Mouse (Mus musculus): ENCODE data around the gene Scrg1. TPM values are rescaled to one million over a fixed set of nuclear protein-coding genes. Genes with fewer than 3 reads are reported as not detected.
"Not testable (repeated sequence)": the region's sequence is repeated elsewhere in the genome, so short reads cannot be mapped to it uniquely, and the experiment has no call there.

Gene Scrg1
- total and polyA plus RNA-seq, 3 experiments = not detected

DNA sequence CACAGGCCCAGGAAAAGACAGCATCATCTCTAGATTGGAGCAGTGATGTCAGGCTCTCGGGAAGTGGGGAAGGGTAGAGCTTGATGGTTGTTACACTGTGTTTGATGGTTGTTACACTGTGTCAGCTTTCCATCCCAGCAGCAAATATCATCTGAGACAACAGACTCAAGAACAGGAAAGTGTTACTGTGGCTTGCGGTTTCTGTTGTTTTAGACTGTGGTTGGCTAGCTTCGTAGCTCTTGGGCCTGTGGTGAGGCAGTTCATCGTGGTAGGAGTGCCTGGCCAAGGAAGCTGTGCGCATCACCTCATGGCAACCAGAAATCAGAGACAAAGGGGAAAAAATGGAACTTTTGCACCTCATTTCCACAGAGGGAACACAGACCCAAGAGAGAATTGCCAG is 38.9 kb upstream of the Scrg1 start:
- no peaks in the 10 kb centered on the region for H3K36me3 ChIP-seq (replicated peaks)
- no peak for TF ChIP-seq TAL1 (conservative IDR thresholded peaks at IDR 0.05; ENCODE audit: low read depth, low read length)
- no peak for TF ChIP-seq CTCF (IDR thresholded peaks at IDR 0.05; ENCODE audit: low read depth, low read length)
- TF ChIP-seq GATA1 (IDR thresholded peaks at IDR 0.05; ENCODE audit: borderline replicate concordance, low read length) = no peak
- no peak for TF ChIP-seq POLR2AphosphoS5 (IDR thresholded peaks at IDR 0.05; ENCODE audit: insufficient replicate concordance, low read depth, low read length)
- no peak for TF ChIP-seq GATA2 (IDR thresholded peaks at IDR 0.05; ENCODE audit: borderline replicate concordance, low read depth, low read length)

DNA sequence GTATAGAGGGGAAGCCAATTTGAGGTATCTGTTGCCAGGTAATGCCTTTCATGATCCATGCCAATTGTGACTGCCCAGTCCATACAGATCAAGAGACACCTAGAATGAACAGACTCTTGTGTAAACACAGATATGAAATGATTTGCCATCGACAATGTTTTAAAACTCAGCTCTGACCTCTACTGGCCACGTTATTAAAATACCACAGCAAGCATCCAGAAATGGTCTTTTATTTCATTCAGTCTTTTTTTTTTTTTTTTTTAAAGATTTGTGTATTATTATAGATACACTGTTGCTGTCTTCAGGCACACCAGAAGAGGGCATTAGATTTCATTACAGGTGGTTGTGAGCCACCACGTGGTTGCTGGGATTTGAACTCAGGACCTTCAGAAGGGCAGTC is 29.6 kb upstream of the Scrg1 start:
- H3K9me3 ChIP-seq (replicated peaks) = no peaks in the 10 kb centered on the region
- TF ChIP-seq POLR2AphosphoS5 (IDR thresholded peaks at IDR 0.05; ENCODE audit: insufficient replicate concordance, low read depth, low read length) = no peak
- TF ChIP-seq GATA1 (IDR thresholded peaks at IDR 0.05; ENCODE audit: borderline replicate concordance, low read length) = no peak
- TF ChIP-seq GATA2 (IDR thresholded peaks at IDR 0.05; ENCODE audit: borderline replicate concordance, low read depth, low read length) = no peak
- no peak for TF ChIP-seq TAL1 (conservative IDR thresholded peaks at IDR 0.05; ENCODE audit: low read depth, low read length)
- no peak for TF ChIP-seq CTCF (IDR thresholded peaks at IDR 0.05; ENCODE audit: low read depth, low read length)
- no peaks in the 10 kb centered on the region for H3K36me3 ChIP-seq (replicated peaks)
- ATAC-seq (ENCODE audit: extremely low read depth, insufficient number of reproducible peaks, low FRiP score, poor library complexity, severe bottlenecking) (no peak), DNase-seq (ENCODE audit: low spot score) (no peak)
- H3K27me3 ChIP-seq (ENCODE audit: insufficient read depth, low read length) = no peaks in the 10 kb centered on the region
- H3K4me1 ChIP-seq (ENCODE audit: insufficient read depth, low read depth, low read length) = peaks cover 25% of the 10 kb centered on the region
- no peak overlapping the region for H3K4me3 ChIP-seq (ENCODE audit: low read depth, low read length)

More for the DNA sequence above, 38.9 kb upstream of the Scrg1 start:
- DNase-seq (ENCODE audit: low spot score) (no peak), ATAC-seq (ENCODE audit: extremely low read depth, insufficient number of reproducible peaks, low FRiP score, poor library complexity, severe bottlenecking) (no peak)
- no peak overlapping the region for H3K4me3 ChIP-seq (ENCODE audit: low read depth, low read length)
- H3K9me3 ChIP-seq (replicated peaks) = no peaks in the 10 kb centered on the region
- H3K27me3 ChIP-seq (ENCODE audit: insufficient read depth, low read length) = peaks cover 17% of the 10 kb centered on the region; the same call in 1 of the 2 replicates
- no peaks in the 10 kb centered on the region for H3K4me1 ChIP-seq (ENCODE audit: insufficient read depth, low read depth, low read length)

DNA sequence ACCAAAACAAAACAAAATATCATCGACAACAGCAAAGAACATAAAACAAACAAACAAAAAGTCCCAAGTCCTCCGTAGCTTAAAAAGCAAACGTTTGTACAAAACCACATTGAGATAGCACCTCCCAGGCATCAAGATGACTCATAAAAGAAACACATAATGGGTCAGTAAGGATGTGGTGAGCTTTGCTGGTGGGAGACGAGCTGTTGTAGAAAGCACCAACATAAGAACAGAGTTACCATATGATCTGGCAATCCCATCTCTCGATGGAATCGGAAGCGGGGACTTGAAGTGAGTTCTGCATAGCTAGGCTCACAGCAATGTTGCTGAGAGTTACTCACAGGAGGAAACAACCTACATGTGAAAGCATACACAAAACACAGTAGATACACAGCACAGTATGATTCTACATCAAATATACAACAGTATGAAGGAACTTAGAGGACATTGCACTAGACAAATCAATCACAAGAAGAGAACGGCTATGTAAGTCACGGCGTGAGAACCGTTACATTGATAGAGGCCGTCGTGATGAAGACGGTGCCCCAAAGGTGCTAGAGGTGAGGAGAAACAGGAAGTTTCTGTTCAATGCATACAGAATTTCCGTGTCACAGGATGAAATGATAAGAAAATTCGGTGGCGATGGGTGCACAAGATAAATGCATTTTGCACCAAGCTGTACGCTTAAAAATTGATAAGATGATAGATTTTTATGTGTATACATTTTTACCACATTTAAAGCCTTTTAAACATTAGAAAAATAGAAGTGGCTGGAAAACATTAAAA is 27.9 kb upstream of the Scrg1 start:
- DNase-seq (ENCODE audit: low spot score) (no peak), ATAC-seq (ENCODE audit: extremely low read depth, insufficient number of reproducible peaks, low FRiP score, poor library complexity, severe bottlenecking) (0 out of 2 replicates have a peak, but pooled peaks have one; percentile 12)
- H3K27me3 ChIP-seq (ENCODE audit: insufficient read depth, low read length) = 0 out of 2 replicates have a peak, but pooled peaks cover 3% of the 10 kb centered on the region
- no peaks in the 10 kb centered on the region for H3K36me3 ChIP-seq (replicated peaks)
- no peak for TF ChIP-seq GATA1 (IDR thresholded peaks at IDR 0.05; ENCODE audit: borderline replicate concordance, low read length)
- no peak for TF ChIP-seq CTCF (IDR thresholded peaks at IDR 0.05; ENCODE audit: low read depth, low read length)
- no peak for TF ChIP-seq GATA2 (IDR thresholded peaks at IDR 0.05; ENCODE audit: borderline replicate concordance, low read depth, low read length)
- no peak for TF ChIP-seq TAL1 (conservative IDR thresholded peaks at IDR 0.05; ENCODE audit: low read depth, low read length)
- TF ChIP-seq POLR2AphosphoS5 (IDR thresholded peaks at IDR 0.05; ENCODE audit: insufficient replicate concordance, low read depth, low read length) = no peak
- no peaks in the 10 kb centered on the region for H3K9me3 ChIP-seq (replicated peaks)
- H3K4me1 ChIP-seq (ENCODE audit: insufficient read depth, low read depth, low read length) = peaks cover 28% of the 10 kb centered on the region
- no peak overlapping the region for H3K4me3 ChIP-seq (ENCODE audit: low read depth, low read length)

DNA sequence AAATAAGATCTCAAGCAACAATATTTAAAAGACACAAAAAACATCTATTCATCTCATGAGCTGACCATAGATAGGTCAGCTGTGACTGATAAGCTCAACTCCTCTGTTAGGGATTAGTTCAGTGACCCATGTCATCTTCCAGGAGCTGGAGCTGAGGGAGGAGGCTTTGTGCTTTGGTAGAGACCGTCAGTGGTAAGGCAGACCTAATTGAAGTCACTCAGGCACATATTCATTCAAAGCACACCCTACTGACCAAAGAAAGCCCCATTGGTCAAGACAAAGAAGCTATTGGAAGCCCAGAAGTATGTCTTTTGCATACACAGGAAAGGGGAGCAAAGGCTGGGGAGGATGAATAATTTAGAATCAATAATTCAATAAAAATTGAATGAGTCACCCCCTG is 27.2 kb upstream of the Scrg1 start:
- TF ChIP-seq TAL1 (conservative IDR thresholded peaks at IDR 0.05; ENCODE audit: low read depth, low read length) (no peak), CTCF (IDR thresholded peaks at IDR 0.05; ENCODE audit: low read depth, low read length) (no peak), GATA1 (IDR thresholded peaks at IDR 0.05; ENCODE audit: borderline replicate concordance, low read length) (no peak), POLR2AphosphoS5 (IDR thresholded peaks at IDR 0.05; ENCODE audit: insufficient replicate concordance, low read depth, low read length) (no peak), GATA2 (IDR thresholded peaks at IDR 0.05; ENCODE audit: borderline replicate concordance, low read depth, low read length) (no peak)
- no peaks in the 10 kb centered on the region for H3K9me3 ChIP-seq (replicated peaks)
- ATAC-seq (ENCODE audit: extremely low read depth, insufficient number of reproducible peaks, low FRiP score, poor library complexity, severe bottlenecking) (no peak), DNase-seq (ENCODE audit: low spot score) (no peak)
- H3K4me3 ChIP-seq (ENCODE audit: low read depth, low read length) = no peak overlapping the region
- H3K27me3 ChIP-seq (ENCODE audit: insufficient read depth, low read length) = peaks cover 3% of the 10 kb centered on the region; the same call in 1 of the 2 replicates
- no peaks in the 10 kb centered on the region for H3K36me3 ChIP-seq (replicated peaks)
- H3K4me1 ChIP-seq (ENCODE audit: insufficient read depth, low read depth, low read length) = peaks cover 28% of the 10 kb centered on the region

DNA sequence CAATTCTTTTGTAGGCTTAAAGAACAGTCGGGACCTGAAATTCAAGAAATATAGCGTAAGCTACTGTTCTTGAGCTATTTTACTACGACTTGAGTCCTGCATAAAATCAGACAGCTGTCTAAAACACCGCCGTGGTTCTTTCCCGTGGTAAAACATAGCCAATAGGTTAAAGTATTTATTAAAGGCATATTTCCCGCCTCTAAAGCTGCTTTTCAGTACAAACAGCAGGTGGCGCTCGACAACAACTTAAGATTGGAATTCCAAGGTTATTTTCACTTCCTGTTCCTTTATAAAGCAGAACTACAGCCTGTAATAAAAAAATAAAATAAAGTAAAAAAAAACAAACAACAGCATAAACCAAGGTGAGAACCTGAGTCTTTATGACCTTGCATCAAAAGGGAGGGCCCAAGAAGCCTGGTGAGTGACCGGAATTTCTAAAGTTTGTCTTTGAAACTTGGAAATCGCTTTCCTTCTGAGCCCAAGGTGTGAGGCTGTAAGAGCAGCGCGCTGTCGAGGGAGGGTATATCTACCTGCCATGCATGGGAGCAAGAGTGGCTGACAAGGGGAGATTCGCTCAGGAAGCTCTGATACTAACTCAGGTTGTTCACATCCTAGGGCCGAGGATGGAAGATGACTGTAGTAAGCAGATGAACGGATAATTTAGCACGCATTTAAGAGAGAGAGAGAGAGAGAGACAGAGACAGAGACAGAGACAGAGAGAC is 26.4 kb upstream of the Scrg1 start:
- DNase-seq (ENCODE audit: low spot score) (peak; percentile 12), ATAC-seq (ENCODE audit: extremely low read depth, insufficient number of reproducible peaks, low FRiP score, poor library complexity, severe bottlenecking) (no peak)
- Histone ChIP-seq H3K4me1 (ENCODE audit: insufficient read depth, low read depth, low read length) (peaks cover 28% of the 10 kb centered on the region), H3K4me3 (ENCODE audit: low read depth, low read length) (no peak overlapping the region), H3K27me3 (ENCODE audit: insufficient read depth, low read length) (peaks cover 5% of the 10 kb centered on the region), H3K36me3 (replicated peaks) (no peaks in the 10 kb centered on the region), H3K9me3 (replicated peaks) (no peaks in the 10 kb centered on the region)
- TF ChIP-seq POLR2AphosphoS5 (IDR thresholded peaks at IDR 0.05; ENCODE audit: insufficient replicate concordance, low read depth, low read length) = no peak
- TF ChIP-seq GATA1 (IDR thresholded peaks at IDR 0.05; ENCODE audit: borderline replicate concordance, low read length) = no peak
- TF ChIP-seq TAL1 (conservative IDR thresholded peaks at IDR 0.05; ENCODE audit: low read depth, low read length) = no peak
- no peak for TF ChIP-seq CTCF (IDR thresholded peaks at IDR 0.05; ENCODE audit: low read depth, low read length)
- TF ChIP-seq GATA2 (IDR thresholded peaks at IDR 0.05; ENCODE audit: borderline replicate concordance, low read depth, low read length) = no peak

DNA sequence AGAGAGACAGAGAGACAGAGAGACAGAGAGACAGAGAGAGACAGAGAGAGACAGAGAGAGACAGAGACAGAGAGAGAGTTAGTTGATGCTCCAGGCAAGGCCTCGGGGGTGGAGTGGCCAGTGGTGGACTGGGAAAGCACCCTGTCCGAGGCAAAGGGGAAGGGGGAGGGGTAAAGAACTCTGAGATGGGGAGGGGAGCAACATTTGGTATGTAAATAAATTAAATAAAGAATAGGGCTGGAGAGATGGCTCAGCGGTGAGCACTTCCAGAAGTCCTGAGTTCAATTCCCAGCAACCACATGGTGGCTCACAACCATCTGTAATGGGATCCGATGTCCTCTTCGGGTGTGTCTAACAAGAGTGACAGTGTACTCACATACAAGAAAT is 25.8 kb upstream of the Scrg1 start:
- not testable (repeated sequence) for H3K36me3 ChIP-seq (replicated peaks); ATAC-seq (ENCODE audit: extremely low read depth, insufficient number of reproducible peaks, low FRiP score, poor library complexity, severe bottlenecking); H3K27me3 ChIP-seq (ENCODE audit: insufficient read depth, low read length); H3K4me3 ChIP-seq (ENCODE audit: low read depth, low read length); H3K9me3 ChIP-seq (replicated peaks); DNase-seq (ENCODE audit: low spot score)
- peaks cover 28% of the 10 kb centered on the region for H3K4me1 ChIP-seq (ENCODE audit: insufficient read depth, low read depth, low read length)
